Mouse (Mus musculus) gastrocnemius, postnatal 25 days (tissue): ENCODE results near the gene Slc41a3. TPM values are rescaled to one million over a fixed set of nuclear protein-coding genes. Genes with fewer than 3 reads are reported as not detected.
"Not testable (repeated sequence)": the region's sequence is repeated elsewhere in the genome, so short reads cannot be mapped to it uniquely, and the experiment has no call there.

ENCODE experiments used
- DNase-seq: peaks from one replicate; pipeline ENCODE4 v3.0.0; 2022
- total RNA-seq, 2 experiments: library from RNA; stranded (reverse); gene quantifications; 1 replicate in 1 of 2; 2 replicates in 1 of 2; pipeline ENCODE4 v1.2.3; 2021

Slc41a3 gene
- total RNA-seq, 2 experiments from 2014 or later = 58.4 to 76.2 TPM

DNA sequence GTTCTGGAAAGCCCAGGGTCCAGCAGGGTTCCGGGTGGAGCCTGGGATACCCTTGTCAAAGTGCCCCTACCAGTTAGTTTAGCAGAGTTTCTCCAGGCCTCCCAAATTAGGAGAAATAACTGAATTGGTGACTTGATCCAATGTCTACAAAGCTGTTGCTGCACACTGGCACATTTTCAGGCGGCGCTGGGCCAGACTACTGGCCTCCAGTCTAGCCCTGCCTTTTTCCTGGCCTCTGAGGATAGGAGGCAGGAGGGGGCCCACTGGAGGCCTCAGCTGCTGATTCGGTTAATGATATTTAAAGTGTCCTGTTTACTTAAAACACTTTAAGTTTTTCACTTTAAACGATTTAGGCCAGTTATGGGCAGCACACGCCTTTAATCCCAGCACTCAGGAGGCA, 19.7 kb downstream of the Slc41a3 start:
- peak; percentile 85 for DNase-seq

DNA sequence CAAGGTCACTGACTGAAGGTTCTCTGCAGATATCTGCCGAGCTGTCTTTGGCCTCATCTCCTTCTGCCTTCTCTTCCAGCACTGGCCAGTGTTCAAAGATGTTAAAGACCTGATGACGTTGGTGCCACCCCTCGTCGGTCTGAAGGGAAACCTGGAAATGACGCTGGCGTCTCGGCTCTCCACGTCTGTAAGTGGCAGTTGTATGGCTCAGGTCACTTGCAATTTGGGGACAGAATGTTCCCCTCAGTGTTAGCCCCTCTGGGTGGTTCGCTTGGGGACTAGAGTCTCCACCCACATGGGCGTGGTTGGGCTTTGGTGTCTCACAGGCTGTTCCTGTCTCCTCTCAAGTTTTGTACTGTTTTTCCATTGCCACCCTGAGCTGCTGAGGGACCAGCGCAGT, 20.2 kb downstream of the Slc41a3 start:
- peak; percentile 79 for DNase-seq

DNA sequence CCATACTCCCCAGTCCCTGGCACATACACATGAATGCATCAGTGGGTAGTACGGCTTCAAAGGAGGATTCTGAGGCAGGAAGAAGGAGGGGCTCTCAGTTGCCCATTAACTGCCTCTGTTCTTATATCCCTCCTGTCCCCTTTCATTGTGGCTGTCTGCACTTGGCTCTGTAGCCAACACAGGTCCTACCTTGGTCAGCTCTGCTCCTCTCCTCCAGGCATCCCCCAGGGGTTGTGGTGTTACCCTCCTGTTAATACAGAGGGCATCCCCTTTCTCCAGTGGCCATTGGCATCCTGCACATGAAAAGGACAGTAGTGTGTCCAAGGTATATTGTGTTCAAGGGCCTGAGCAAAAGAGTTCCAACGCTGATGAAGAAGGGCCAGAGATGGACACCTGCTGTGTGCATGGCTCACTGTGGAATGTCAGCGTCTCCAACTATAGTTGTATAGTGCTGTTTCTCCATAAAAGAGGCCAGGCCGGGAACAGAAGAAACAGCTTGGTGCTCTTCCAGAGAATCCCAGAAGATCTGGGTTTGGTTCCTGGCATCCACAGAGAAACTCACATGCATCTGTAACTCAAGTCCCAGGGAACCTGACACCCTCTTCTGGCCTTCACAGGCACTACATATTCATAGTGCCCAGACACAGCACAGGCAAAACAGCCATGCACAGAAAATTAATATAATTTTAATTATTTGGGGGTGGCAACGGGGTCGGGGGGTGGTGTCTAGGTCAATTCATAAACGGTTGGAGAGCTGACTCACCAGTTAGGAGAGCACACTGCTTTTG, 20.9 kb downstream of the Slc41a3 start:
- no peak for DNase-seq

DNA sequence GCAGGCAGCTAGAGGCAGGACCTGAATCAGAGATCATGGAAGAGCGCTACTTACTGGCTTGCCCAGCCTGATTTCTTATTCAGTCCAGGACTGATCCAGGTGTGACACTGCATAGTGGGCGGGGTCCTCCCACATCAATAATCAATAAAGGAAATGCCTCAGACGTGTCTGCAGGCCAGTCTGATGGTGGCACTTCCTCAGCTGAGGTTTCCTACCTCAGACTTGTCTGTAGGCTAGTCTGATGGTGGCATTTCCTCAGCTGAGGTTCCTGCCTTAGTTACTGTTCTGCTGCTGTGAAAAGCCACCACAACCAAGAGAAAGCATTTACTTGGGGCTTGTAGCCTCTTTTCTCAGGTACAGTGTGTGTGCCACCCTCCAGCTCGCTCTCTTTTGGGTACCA, 23.0 kb downstream of the Slc41a3 start:
- no peak for DNase-seq

DNA sequence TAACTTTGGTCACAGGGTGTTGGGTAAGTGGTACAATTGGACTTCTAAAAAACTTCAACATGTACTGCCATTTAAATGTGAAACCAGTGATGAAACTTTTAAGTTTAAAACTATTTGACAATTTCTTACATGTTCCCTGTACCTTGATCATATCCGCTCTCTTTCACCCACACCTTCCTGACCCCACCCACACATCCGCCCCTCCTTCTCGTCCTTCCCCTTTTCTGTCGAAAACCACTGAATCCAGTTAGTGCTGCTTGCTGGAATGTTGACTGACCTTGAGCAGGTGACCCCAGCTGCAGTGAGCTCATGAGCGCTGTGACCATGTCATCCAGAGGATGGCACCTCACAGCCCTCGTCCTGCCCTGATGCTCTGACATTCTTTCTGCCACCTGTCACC, 25.0 kb downstream of the Slc41a3 start:
- DNase-seq = no peak

DNA sequence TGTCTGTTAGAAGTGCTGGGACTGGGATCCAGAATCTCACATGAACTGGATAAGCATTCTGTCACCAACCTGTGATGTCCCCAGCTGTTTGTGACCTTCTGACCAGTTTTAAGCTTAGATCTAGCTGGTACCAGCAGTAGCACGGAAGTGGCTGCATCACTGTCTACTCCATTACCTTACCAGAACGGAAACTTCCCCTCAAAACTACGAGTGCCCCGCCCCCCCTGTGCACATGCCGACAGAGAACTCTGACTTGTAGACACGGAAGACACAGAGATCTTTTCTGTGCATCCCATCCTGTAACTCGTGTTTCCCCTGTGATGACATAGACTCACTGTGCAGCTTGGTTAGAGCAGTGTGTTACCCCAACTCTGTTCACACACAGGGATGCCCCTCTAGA, 25.9 kb downstream of the Slc41a3 start:
- no peak for DNase-seq

DNA sequence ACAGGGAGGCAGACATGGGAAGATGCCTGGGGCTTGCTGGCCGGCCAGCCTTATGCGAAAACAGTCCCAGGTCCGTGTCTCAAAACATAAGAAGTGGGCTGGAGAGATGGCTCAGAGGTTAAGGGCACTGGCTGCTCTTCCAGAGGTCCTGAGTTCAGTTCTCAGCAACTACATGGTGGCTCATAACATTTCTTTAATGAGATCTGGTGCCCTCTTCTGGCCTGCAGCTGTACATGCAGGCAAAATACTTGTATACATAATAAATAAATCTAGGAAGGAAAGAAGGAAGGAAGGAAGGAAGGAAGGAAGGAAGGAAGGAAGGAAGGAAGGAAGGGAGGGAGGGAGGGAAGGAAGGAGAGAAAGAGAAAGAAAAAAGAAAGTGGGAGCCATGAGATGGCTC, 28.0 kb downstream of the Slc41a3 start:
- not testable (repeated sequence) for DNase-seq

DNA sequence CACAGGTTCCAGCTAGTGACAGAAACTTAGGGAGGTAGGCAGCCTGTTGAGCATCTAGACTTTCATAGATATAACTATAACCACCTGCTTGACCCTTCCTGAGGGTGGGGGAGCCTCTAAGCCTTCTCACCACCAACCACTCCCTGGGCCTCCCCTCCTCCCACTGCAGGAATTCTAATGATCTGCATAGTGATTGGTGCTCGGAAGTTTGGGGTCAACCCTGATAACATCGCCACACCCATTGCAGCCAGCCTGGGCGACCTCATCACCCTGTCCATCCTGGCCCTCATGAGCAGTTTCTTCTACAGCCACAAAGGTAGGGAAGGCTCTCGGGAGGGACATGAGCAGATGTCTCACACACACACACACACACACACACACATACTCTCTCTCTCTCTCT, 30.6 kb downstream of the Slc41a3 start:
- no peak for DNase-seq

DNA sequence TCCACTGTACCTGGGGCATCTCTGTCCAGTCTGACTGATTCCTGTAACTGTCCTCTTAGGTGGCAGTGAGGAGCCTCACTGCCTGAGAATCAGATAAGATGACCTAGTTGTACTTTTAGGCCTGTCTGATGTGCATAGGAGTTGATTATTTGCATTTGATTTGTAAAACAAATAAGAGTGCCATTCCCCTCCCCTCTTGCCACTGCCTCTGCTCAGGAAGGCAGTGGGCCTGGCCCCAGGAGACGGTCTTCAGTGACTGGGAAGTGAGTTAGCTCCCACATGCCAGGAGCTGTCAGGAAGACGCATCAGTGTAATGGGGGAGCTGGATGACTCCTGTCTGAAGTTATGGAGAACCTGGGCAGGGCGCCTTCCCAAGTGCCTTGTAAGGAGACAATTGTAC, 31.1 kb downstream of the Slc41a3 start:
- no peak for DNase-seq

DNA sequence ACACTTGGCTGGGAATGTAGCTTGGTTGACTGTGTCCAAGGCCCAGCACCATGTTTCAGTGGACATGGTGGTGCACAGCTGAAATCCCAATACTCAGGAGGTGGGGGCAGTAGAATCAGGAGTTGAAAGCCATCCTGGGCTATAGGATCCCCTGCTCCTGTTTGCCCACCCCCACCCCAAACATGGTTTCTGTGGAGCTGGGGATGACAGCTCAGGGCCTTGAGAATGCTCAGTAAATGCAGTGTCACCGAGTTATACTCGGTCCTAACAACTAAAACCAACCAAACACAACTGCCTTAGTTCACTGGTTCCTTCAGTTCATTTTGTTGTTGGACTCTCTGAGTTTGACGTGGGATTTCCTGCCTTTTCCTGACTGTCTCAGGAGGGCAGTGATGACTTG, 38.5 kb downstream of the Slc41a3 start:
- DNase-seq = no peak

DNA sequence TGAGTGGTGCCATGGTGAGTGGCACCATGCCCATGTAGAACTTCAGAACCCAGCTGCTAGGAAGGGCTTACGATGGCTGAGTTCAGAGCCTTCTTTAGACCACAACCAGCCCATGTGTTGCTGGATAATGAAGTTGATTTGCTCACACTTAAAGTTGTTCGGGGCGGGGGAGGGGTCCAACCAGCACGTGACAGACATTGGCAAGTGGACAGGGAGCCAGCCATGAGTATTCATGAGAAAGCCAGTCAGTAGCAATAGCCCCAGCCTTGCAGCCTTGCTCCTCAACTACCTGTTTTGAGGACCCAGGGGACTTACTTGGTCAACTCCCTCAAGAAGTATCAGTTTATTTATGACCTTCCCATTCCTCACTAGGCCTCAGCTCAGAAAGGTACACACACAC, 40.4 kb downstream of the Slc41a3 start:
- no peak for DNase-seq

DNA sequence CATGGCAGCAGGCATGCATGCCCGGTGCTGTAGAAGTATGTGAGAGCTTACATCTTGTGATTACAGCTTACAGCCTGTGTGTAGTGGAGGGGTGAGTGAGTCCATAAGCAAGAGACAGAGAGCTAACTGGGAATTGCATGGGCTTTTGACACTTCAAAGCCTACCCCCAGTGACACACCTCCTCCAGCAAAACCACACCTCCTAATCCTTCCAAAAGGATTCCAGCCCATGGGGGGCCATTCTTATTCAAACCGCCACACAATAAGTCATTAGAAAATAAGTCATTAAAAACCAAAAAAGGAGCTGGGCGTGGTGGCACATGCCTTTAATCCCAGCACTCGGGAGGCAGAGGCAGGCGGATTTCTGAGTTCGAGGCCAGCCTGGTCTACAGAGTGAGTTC, 43.9 kb downstream of the Slc41a3 start:
- DNase-seq = no peak

DNA sequence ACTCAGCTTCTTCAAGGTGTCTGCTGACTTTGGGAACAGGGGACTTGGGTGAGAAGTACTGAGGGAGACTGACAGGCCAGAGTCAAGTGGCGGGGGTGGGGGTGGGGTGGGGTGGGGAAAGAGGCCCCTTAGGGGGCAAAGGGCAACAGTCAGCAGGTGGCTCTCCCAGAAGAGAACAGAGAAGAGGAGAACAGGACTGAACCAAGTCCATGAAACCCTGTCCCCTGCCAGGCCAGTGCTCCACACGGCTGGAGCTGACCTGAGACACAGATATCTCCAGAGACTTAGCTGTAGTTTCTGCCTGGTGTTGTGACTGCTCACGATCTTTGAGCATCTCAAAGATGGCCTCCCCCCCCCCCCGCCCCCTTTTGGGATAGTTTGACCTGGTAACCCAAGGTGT, 44.8 kb downstream of the Slc41a3 start:
- no peak for DNase-seq

DNA sequence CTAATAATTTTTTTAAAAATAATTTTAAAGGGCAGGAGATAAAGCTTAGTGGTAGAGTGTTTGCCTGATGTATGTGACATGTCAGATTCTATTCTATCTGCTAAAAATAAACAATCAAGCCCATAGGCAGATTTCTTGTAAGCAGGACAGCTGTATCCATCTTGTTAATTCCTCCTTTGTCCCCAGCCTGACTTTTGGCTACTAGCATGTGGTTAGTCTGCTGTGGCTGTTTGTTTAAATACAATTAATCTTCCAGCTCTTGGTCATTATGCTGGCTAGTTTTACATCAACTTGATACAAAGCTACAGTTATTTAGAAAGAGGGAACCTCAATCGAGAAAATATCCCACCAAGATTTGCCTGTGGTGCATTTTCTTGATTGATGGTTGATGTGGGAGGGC, 46.1 kb downstream of the Slc41a3 start:
- DNase-seq = no peak

DNA sequence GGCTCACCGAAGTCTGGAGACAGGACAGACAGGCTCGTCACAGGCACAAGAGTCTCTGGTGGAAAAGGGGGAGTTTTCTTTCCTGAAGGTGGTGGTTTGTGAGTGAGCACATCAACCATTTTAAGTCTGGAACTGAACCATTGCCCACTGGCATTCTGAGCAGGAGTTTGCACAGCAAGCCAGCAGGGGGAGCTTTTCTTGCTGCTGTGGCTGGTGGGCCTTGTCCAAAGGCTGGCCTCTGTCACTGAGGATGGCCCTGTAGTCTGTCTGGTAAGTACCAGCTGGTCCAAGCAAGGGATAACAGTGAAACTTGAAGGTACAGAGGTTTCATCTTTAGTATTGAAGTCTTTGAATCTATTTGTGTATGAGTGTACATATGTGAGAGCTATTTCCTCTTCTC, 49.2 kb downstream of the Slc41a3 start:
- DNase-seq = peak; percentile 52

DNA sequence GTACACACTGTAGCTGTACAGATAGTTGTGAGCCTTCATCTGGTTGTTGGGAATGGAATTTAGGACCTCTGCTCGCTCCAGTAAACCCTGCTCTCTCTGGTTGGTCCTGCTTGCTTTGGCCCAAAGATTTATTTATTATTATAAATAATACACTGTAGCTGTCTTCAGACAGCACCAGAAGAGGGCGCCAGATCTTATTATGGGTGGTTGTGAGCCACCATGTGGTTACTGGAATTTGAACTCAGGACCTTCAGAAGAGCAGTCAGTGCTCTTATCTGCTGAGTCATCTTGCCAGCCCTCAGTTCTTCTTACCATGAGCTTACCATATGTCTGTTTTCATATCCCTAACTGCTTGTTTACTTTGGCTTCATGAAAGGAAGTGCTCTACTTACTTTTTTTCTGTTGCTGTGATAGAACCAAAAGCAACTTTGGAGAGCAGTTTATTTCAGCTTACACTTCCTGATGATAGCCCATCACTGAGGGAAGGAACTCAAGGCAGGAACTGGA, 51.9 kb downstream of the Slc41a3 start:
- DNase-seq = not testable (repeated sequence)

DNA sequence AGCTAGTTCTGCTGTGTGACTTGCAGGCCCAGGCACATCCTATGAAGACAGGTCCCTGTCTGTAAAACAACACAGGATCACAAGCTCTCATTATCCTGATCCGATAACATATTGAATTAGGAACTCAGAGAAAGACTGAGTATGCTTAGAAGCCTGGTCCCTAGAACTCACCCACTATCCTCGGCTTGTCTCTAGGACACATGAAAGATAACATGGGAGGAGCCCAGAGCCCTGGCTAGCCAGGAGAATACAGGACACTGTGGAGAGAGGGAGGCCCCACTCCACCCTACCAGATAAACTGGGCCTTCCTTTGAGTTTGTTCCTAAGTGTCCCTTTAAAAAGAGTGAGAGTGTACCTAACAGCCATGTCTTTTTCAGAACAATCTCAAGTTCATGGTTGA, 55.4 kb downstream of the Slc41a3 start:
- DNase-seq = no peak

DNA sequence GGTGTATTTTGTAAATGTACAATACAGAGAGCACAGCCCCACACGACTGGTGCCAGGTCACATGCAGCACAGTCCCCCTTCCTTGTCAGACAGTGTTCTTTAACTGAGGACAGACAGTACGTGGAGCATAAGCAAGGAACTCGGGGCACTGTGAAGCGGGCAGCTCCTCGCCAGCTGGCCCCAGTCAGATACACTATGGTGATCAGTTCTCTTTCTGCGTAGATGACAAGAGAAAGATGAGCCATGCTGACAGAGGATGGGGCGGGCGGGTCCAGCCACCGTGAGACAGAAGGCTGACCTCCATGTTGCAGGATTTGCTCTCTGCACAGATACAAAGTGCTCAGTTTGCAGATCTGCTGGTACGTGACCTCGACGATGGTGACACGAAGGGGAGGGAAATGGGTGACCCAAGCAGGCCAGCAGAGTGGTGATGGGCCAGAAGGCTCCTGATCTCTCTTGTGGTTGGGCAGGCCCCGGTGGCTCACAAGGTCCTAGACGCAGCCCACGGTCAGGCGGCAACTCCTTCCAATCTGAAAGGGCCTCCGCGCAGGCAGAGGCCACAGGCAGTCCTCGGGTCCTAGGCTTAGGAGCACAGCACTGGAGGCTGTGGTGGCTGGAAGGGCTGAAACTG, 56.0 kb downstream of the Slc41a3 start:
- DNase-seq = no peak

DNA sequence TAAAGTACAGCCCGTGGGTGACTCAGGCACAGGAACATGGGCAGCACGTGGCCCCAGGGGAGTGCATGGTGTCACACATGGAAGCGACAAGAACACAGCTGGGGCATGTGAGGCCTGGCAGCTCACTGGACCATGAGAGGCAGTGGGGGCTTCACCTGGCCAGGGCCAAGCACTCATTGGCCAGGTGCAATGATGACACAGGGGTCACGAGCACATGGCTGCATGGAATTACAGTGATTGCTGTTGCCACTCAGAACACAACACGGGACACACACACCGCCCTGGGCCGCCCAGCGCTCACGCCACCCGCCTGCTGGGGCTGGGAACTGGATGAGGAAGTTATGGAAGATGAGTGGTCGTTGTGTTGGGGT, 56.5 kb downstream of the Slc41a3 start:
- no peak for DNase-seq

DNA sequence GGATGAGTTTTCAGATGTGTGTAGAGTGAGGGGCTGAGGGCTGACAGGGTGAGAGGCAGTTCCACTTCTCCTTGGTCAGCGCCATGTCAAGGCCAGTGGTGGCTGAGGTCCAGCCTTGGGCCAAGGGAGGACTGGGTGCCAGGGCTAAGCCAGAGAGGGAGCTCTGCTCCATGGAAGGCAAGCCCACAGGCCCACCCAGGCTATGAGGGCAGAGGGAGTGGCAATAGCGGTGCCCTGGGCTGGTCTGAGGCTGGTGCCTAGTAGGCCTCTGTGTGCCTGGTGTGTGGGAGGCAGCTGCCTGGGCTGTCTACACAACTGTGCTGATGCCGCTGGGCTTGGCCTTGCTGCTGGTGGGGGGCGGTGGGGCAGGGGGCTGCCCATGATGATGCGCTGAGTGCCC, 57.6 kb downstream of the Slc41a3 start:
- no peak for DNase-seq

DNA sequence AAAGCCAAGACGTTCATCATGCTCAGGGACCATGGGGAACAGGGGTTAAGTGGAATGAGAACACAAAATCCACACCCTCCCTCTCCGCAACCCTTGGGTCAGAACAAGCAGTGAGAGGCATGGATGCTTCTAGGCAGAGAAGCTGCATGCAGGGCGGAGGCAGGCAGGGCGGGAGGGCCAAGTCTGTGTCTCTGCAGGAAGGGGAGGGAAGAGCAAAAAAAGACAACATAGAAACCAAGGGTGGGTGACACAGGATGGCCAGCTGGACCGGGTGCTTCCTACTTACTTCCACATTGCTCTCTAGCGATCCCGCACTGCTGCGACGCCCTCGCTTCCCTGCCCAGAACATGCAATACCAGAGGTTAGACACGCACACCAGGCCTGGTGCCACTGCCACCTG, 59.2 kb downstream of the Slc41a3 start:
- no peak for DNase-seq

DNA sequence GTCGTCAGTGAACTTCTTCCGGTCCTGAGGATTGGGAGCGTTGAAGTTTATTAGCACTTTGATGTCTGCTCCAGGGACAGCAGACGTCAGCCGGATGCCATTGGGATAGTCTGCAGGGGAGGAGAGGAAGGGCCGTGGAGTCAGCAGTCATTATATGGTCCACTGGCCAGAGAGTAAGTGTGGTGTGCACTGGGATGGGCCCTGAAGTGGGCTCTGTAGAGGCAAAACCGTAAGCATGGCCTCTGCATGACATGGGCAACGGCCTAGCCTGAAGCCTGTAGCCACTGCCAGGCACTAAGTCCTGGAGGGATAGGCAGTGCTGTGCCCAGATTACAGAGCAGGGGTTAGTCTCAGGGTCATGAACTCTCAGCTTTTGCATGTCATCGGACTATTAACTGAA, 64.2 kb downstream of the Slc41a3 start:
- DNase-seq = no peak

DNA sequence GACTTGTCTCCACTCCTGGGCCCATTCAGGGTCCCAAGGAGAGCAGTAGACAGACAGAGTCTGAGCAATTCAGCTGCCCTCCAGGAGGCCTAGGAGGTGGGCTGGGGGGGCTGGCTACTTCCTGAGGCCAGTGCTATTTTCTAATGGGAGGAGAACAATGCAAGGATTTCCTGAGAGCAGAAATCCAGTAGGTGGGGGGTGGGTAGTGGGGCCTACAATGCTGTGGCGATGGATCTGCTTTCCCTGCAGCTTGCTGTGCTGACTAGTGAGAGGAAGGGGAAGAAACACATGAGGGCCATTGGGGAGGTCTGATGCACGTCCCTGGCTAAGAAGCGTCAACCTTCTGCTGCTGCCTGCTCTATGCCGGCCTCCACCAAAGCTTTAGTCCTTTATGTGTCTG, 74.2 kb downstream of the Slc41a3 start:
- DNase-seq = no peak

DNA sequence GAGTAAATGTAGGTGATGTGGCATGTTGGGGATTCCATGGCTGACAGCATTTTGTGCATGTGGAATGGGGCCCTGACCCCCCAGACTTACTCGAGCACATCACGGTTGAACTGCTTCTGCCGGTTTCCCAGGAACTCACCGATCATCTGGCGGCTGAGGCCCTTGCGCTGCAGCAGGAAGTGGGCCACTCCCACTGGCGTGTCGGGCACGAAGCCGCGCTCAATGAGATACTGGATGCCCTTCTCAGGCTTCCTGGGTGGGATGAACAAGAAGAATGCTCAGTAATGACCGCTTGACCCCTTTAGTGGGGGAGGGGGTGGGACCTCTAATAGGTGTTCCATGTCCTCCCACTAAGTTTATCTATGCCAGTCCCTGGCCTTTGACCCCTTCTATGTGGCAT, 75.9 kb downstream of the Slc41a3 start:
- no peak for DNase-seq
